Mouse (Mus musculus) CH12.LX (cell line): Measurements from ENCODE around the gene Srsf9. TPM values are rescaled to one million over a fixed set of nuclear protein-coding genes. Genes with fewer than 3 reads are reported as not detected.

Experiments used
- DNase-seq: peaks from one replicate; pipeline ENCODE4 v3.0.0-alpha.2; 2013; ENCODE audit errors: extremely low read depth
- H3K27ac ChIP-seq: 2 replicates; pipeline ENCODE4 v1.5.1; 2012; ENCODE audit warnings: low read depth, mild to moderate bottlenecking, control low read depth, moderate library complexity; ENCODE audit not compliant: insufficient read depth
- H3K27me3 ChIP-seq: replicated peaks from 2 replicates; pipeline ENCODE3; 2012; ENCODE audit warnings: inconsistent platforms
- H3K36me3 ChIP-seq, 2 experiments: replicated peaks in 1 of 2; 2 replicates each; pipeline versions ENCODE3 to v1.6.1; 2012; ENCODE audit warnings: inconsistent platforms in 1 of 2, low read length in 1 of 2, mild to moderate bottlenecking in 1 of 2, mixed read lengths in 1 of 2, moderate library complexity in 1 of 2; ENCODE audit not compliant: control insufficient read depth in 1 of 2, insufficient read depth in 1 of 2
- H3K4me1 ChIP-seq, 2 experiments: 2 replicates each; pipeline ENCODE4 v1.6.1; 2012; ENCODE audit warnings: inconsistent platforms in 1 of 2, moderate library complexity in 1 of 2; ENCODE audit not compliant: insufficient read depth in 2 of 2, control insufficient read depth in 1 of 2
- H3K4me2 ChIP-seq: 2 replicates; pipeline ENCODE4 v1.6.1; 2012; ENCODE audit warnings: low read depth, mild to moderate bottlenecking, control low read depth; ENCODE audit not compliant: poor library complexity, insufficient read depth, severe bottlenecking
- H3K4me3 ChIP-seq, 3 experiments: fragments of 150-350 bp in 1 of 3; sonication (generic) in 1 of 3; replicated peaks in 1 of 3; 2 replicates each; pipeline versions ENCODE3 to v1.5.1; 2011 to 2012; ENCODE audit warnings: low read depth in 2 of 3, low read length in 2 of 3, mild to moderate bottlenecking in 2 of 3, moderate library complexity in 2 of 3, control low read depth in 1 of 3, improper control_type of control experiment in 1 of 3, inconsistent platforms in 1 of 3, mixed read lengths in 1 of 3; ENCODE audit not compliant: poor library complexity in 1 of 3
- H3K79me2 ChIP-seq: replicated peaks from 2 replicates; pipeline ENCODE4 v1.6.1; 2012; ENCODE audit warnings: mild to moderate bottlenecking, moderate library complexity; ENCODE audit not compliant: control insufficient read depth, poor library complexity, insufficient read depth, severe bottlenecking; ENCODE audit errors: extremely low read depth
- H3K9ac ChIP-seq: 2 replicates; pipeline ENCODE4 v1.6.1; 2012; ENCODE audit warnings: low read depth, mild to moderate bottlenecking, control low read depth, moderate library complexity; ENCODE audit not compliant: insufficient read depth
- H3K9me3 ChIP-seq: replicated peaks from 2 replicates; pipeline ENCODE3; 2012; ENCODE audit warnings: low read length, inconsistent platforms, mixed read lengths
- BHLHE40 ChIP-seq: IDR thresholded peaks from 2 replicates; pipeline ENCODE4 v1.6.1; 2011; ENCODE audit warnings: mild to moderate bottlenecking, low read depth, low read length, improper control_type of control experiment
- CHD1 ChIP-seq: IDR thresholded peaks from 2 replicates; pipeline ENCODE4 v1.6.1; 2012; ENCODE audit warnings: low read depth, low read length, improper control_type of control experiment, inconsistent platforms
- CHD2 ChIP-seq: IDR thresholded peaks from 2 replicates; pipeline ENCODE4 v1.6.1; 2011; ENCODE audit warnings: low read length, improper control_type of control experiment
- CTCF ChIP-seq, 2 experiments: IDR thresholded peaks in 1 of 2; conservative IDR thresholded peaks in 1 of 2; 2 replicates each; pipeline ENCODE4 v1.5.1; 2011 to 2012; ENCODE audit warnings: low read depth in 2 of 2, low read length in 2 of 2, improper control_type of control experiment in 1 of 2, inconsistent platforms in 1 of 2, mild to moderate bottlenecking in 1 of 2, moderate library complexity in 1 of 2
- E2F4 ChIP-seq: IDR thresholded peaks from 2 replicates; pipeline ENCODE4 v1.6.1; 2011; ENCODE audit warnings: low read depth, low read length, improper control_type of control experiment; ENCODE audit not compliant: insufficient replicate concordance
- ELF1 ChIP-seq: IDR thresholded peaks from 2 replicates; pipeline ENCODE4 v1.6.1; 2014; ENCODE audit warnings: low read depth, mild to moderate bottlenecking, inconsistent platforms, low read length, improper control_type of control experiment
- EP300 ChIP-seq: IDR thresholded peaks from 2 replicates; pipeline ENCODE4 v1.6.1; 2011; ENCODE audit warnings: low read length, improper control_type of control experiment
- ETS1 ChIP-seq: conservative IDR thresholded peaks from 2 replicates; pipeline ENCODE4 v1.6.1; 2012; ENCODE audit warnings: low read depth, mild to moderate bottlenecking, inconsistent platforms, low read length, improper control_type of control experiment, moderate library complexity
- GABPA ChIP-seq: IDR thresholded peaks from 2 replicates; pipeline ENCODE4 v1.6.1; 2012; ENCODE audit warnings: low read depth, low read length, improper control_type of control experiment, inconsistent platforms; ENCODE audit not compliant: insufficient replicate concordance
- HCFC1 ChIP-seq: IDR thresholded peaks from 2 replicates; pipeline ENCODE4 v1.6.1; 2012; ENCODE audit warnings: low read depth, mild to moderate bottlenecking, inconsistent platforms, low read length, improper control_type of control experiment
- IRF4 ChIP-seq: IDR thresholded peaks from 2 replicates; pipeline ENCODE4 v1.6.1; 2014; ENCODE audit warnings: low read depth, mild to moderate bottlenecking, inconsistent platforms, low read length, improper control_type of control experiment
- JUN ChIP-seq: IDR thresholded peaks from 2 replicates; pipeline ENCODE4 v1.6.1; 2011; ENCODE audit warnings: low read depth, mild to moderate bottlenecking, low read length, improper control_type of control experiment, moderate library complexity; ENCODE audit not compliant: insufficient read depth
- JUND ChIP-seq: conservative IDR thresholded peaks from 2 replicates; pipeline ENCODE4 v1.6.1; 2011; ENCODE audit warnings: low read depth, low read length, improper control_type of control experiment
- KAT2A ChIP-seq: IDR thresholded peaks from 2 replicates; pipeline ENCODE4 v1.6.1; 2012; ENCODE audit warnings: low read length, improper control_type of control experiment, inconsistent platforms; ENCODE audit not compliant: insufficient replicate concordance
- MAFK ChIP-seq: IDR thresholded peaks from 2 replicates; pipeline ENCODE4 v1.6.1; 2011; ENCODE audit warnings: low read length, improper control_type of control experiment; ENCODE audit not compliant: insufficient replicate concordance
- MAX ChIP-seq: IDR thresholded peaks from 2 replicates; pipeline ENCODE4 v1.6.1; 2011; ENCODE audit warnings: low read length, improper control_type of control experiment
- MAZ ChIP-seq: IDR thresholded peaks from 2 replicates; pipeline ENCODE4 v1.6.1; 2012; ENCODE audit warnings: low read depth, mild to moderate bottlenecking, inconsistent platforms, low read length, improper control_type of control experiment, moderate library complexity
- MEF2A ChIP-seq: IDR thresholded peaks from 2 replicates; pipeline ENCODE4 v1.6.1; 2014; ENCODE audit warnings: low read depth, mild to moderate bottlenecking, inconsistent platforms, low read length, improper control_type of control experiment, borderline replicate concordance
- MXI1 ChIP-seq: IDR thresholded peaks from 2 replicates; pipeline ENCODE4 v1.6.1; 2011; ENCODE audit warnings: mild to moderate bottlenecking, low read depth, low read length, improper control_type of control experiment
- MYC ChIP-seq: IDR thresholded peaks from 2 replicates; pipeline ENCODE4 v1.6.1; 2011; ENCODE audit warnings: low read depth, mild to moderate bottlenecking, improper control_type of control experiment, low read length
- NELFE ChIP-seq: IDR thresholded peaks from 2 replicates; pipeline ENCODE4 v1.6.1; 2011; ENCODE audit warnings: low read depth, low read length, improper control_type of control experiment
- NRF1 ChIP-seq: IDR thresholded peaks from 2 replicates; pipeline ENCODE4 v1.6.1; 2014; ENCODE audit warnings: low read depth, mild to moderate bottlenecking, inconsistent platforms, low read length, improper control_type of control experiment, moderate library complexity
- PAX5 ChIP-seq: IDR thresholded peaks from 2 replicates; pipeline ENCODE4 v1.6.1; 2012; ENCODE audit warnings: low read length, inconsistent platforms, mixed read lengths
- POLR2A ChIP-seq: IDR thresholded peaks from 2 replicates; pipeline ENCODE4 v1.6.1; 2011; ENCODE audit warnings: low read depth, mild to moderate bottlenecking, improper control_type of control experiment, low read length
- POLR2AphosphoS2 ChIP-seq: IDR thresholded peaks from 2 replicates; pipeline ENCODE4 v1.6.1; 2011; ENCODE audit warnings: low read depth, low read length, improper control_type of control experiment
- RAD21 ChIP-seq: IDR thresholded peaks from 2 replicates; pipeline ENCODE4 v1.6.1; 2011; ENCODE audit warnings: low read depth, mild to moderate bottlenecking, low read length, improper control_type of control experiment, moderate library complexity
- RCOR1 ChIP-seq: conservative IDR thresholded peaks from 2 replicates; pipeline ENCODE4 v1.6.1; 2012; ENCODE audit warnings: low read depth, mild to moderate bottlenecking, inconsistent platforms, low read length, improper control_type of control experiment
- SIN3A ChIP-seq: IDR thresholded peaks from 2 replicates; pipeline ENCODE4 v1.6.1; 2012; ENCODE audit warnings: low read length, improper control_type of control experiment, inconsistent platforms
- SMC3 ChIP-seq: IDR thresholded peaks from 2 replicates; pipeline ENCODE4 v1.6.1; 2011; ENCODE audit warnings: low read depth, low read length, improper control_type of control experiment
- TBP ChIP-seq: conservative IDR thresholded peaks from 2 replicates; pipeline ENCODE4 v1.6.1; 2011; ENCODE audit warnings: low read depth, low read length, improper control_type of control experiment
- TCF12 ChIP-seq: IDR thresholded peaks from 2 replicates; pipeline ENCODE4 v1.6.1; 2014; ENCODE audit warnings: low read depth, mild to moderate bottlenecking, inconsistent platforms, low read length, improper control_type of control experiment
- UBTF ChIP-seq: IDR thresholded peaks from 2 replicates; pipeline ENCODE4 v1.6.1; 2012; ENCODE audit warnings: low read depth, mild to moderate bottlenecking, inconsistent platforms, low read length, improper control_type of control experiment, moderate library complexity
- USF1 ChIP-seq: IDR thresholded peaks from 2 replicates; pipeline ENCODE4 v1.6.1; 2014; ENCODE audit warnings: low read depth, mild to moderate bottlenecking, inconsistent platforms, low read length, improper control_type of control experiment
- USF2 ChIP-seq: conservative IDR thresholded peaks from 2 replicates; pipeline ENCODE4 v1.6.1; 2011; ENCODE audit warnings: low read depth, low read length, improper control_type of control experiment
- ZC3H11A ChIP-seq: IDR thresholded peaks from 2 replicates; pipeline ENCODE4 v1.6.1; 2012; ENCODE audit warnings: low read depth, mild to moderate bottlenecking, inconsistent platforms, low read length, improper control_type of control experiment
- ZKSCAN1 ChIP-seq: IDR thresholded peaks from 2 replicates; pipeline ENCODE4 v1.6.1; 2012; ENCODE audit warnings: low read depth, inconsistent platforms, low read length, improper control_type of control experiment, borderline replicate concordance
- ZMIZ1 ChIP-seq: IDR thresholded peaks from 2 replicates; pipeline ENCODE4 v1.6.1; 2012; ENCODE audit warnings: low read depth, mild to moderate bottlenecking, inconsistent platforms, low read length, improper control_type of control experiment
- ZNF384 ChIP-seq: IDR thresholded peaks from 2 replicates; pipeline ENCODE4 v1.6.1; 2012; ENCODE audit warnings: low read depth, low read length, improper control_type of control experiment, inconsistent platforms
- dilution Hi-C: fragments of 300-500 bp; cut with MboI; formaldehyde crosslinking; loops from 2 replicates; pipeline ENCODE4 v1.14.3; 2020; ENCODE audit warnings: low sequenced_read_pairs; ENCODE audit not compliant: extremely low pct_unique_long_range_greater_than_20kb, extremely low pct_ligation_motif_present
- in situ Hi-C: fragments of 300-500 bp; cut with MboI; formaldehyde crosslinking; loops from 3 replicates; pipeline ENCODE4 v1.14.3; 2019; ENCODE audit warnings: low sequenced_read_pairs, low pct_ligation_motif_present, low pct_unique_long_range_greater_than_20kb, mixed read lengths
- polyA plus RNA-seq: library from polyadenylated mRNA; unstranded; fragments of >175 nt; gene quantifications from 2 replicates; pipeline ENCODE4 v1.2.1, GENCODE M21; 2012; ENCODE audit warnings: low read depth; ENCODE audit not compliant: insufficient read length
- total RNA-seq, 2 experiments: library from RNA; depleted of rRNA; stranded (reverse); fragments of 300-350 nt in 1 of 2; fragments of >200 nt in 1 of 2; gene quantifications; 2 replicates each; pipeline ENCODE4 v1.2.3; 2012 to 2014

Srsf9 gene
- total and polyA plus RNA-seq, 3 experiments = 73.4 to 130 (median 117) TPM

GRCm38 (mm10) chr5:115300792-115301614 lies 26.0 kb upstream of the Srsf9 start, which contains the start of gene Dynll1:
Gene Dynll1, minus strand, starts transcription at chr5:115300999.
- Histone ChIP-seq H3K79me2 (peaks cover 18% of the 10 kb centered on the region), H3K4me1 (peaks cover 0 to 22% of the 10 kb centered on the region in 2 experiments; a peak in 3 of 4 replicates)
- dilution Hi-C loops = no loop called here

GRCm38 (mm10) chr5:115301615-115302014 lies 25.4 kb upstream of the Srsf9 start:
- TF ChIP-seq POLR2AphosphoS2 (no peak), NRF1 (no peak), SMC3 (no peak), HCFC1 (no peak), UBTF (no peak), CHD2 (no peak), MAX (no peak), MXI1 (no peak), USF2 (no peak), RAD21 (no peak), ZNF384 (no peak), MEF2A (no peak), CTCF (conservative IDR thresholded peaks at IDR 0.05 in 1 of 2, IDR thresholded peaks at IDR 0.05 in 1 of 2; ENCODE audit: low read depth in 2 of 2, low read length in 2 of 2) (no peak), MAZ (no peak)
- Histone ChIP-seq H3K27me3 (no peaks in the 10 kb centered on the region), H3K79me2 (peaks cover 18% of the 10 kb centered on the region), H3K9me3 (peaks cover 3% of the 10 kb centered on the region), H3K4me1 (peaks cover 0 to 22% of the 10 kb centered on the region in 2 experiments; a peak in 3 of 4 replicates), H3K27ac (no peak overlapping the region), H3K9ac (peak overlapping the region; percentile 66; the same call in 1 of the 2 replicates), H3K4me2 (peak overlapping the region; percentile 73), H3K4me3 (peak overlapping the region; percentile 50 to 86 (median 73)), H3K36me3 (peaks cover 15 to 30% of the 10 kb centered on the region in 2 experiments)
- dilution Hi-C loops = no loop called here
- no peak for DNase-seq
- in situ Hi-C loops = loop anchor here (5.0 kb wide), 1 partner anchor 41 kb away; the partner anchor contains the start of genes Gatc and Triap1

More at GRCm38 (mm10) chr5:115300792-115301614, 26.0 kb upstream of the Srsf9 start, which contains the start of gene Dynll1:
- peak within 1 kb of the TSS; percentile 73 for H3K4me2 ChIP-seq
- H3K4me3 ChIP-seq = peak within 1 kb of the TSS; percentile 73 to 86 (median 76)
- H3K27me3 ChIP-seq = no peaks in the 10 kb centered on the region
- TF ChIP-seq RCOR1 (peak; percentile 100), CTCF (conservative IDR thresholded peaks at IDR 0.05 in 1 of 2, IDR thresholded peaks at IDR 0.05 in 1 of 2; ENCODE audit: low read depth in 2 of 2, low read length in 2 of 2) (no peak), TCF12 (peak; percentile 94), USF1 (no peak), HCFC1 (peak; percentile 74), ZNF384 (no peak), CHD1 (no peak), BHLHE40 (peak; percentile 98), JUN (no peak), GABPA (no peak), CHD2 (peak; percentile 91), RAD21 (no peak), NRF1 (peak; percentile 54), PAX5 (no peak), EP300 (no peak), POLR2AphosphoS2 (peak; percentile 91), JUND (no peak), MAZ (peak; percentile 46; the same call in 1 of the 2 replicates), MAFK (peak; percentile 95), ZC3H11A (no peak), KAT2A (0 out of 2 replicates have a peak, but pooled peaks have one; percentile 35), NELFE (peak; percentile 98), ZKSCAN1 (no peak), ETS1 (0 out of 2 replicates have a peak, but pooled peaks have one; percentile 14), TBP (peak; percentile 69), ELF1 (peak; percentile 58), E2F4 (no peak), MEF2A (peak; percentile 56; the same call in 1 of the 2 replicates), UBTF (peak; percentile 41; the same call in 1 of the 2 replicates), POLR2A (peak; percentile 97), IRF4 (0 out of 2 replicates have a peak, but pooled peaks have one; percentile 55), USF2 (no peak), SMC3 (no peak), MYC (peak; percentile 22; the same call in 1 of the 2 replicates), MAX (peak; percentile 89), SIN3A (peak; percentile 97), MXI1 (peak; percentile 100), ZMIZ1 (peak; percentile 95)
- in situ Hi-C loops = loop anchor here (5.0 kb wide), 1 partner anchor 41 kb away; the partner anchor contains the start of genes Gatc and Triap1
- peak within 1 kb of the TSS; percentile 66 for H3K9ac ChIP-seq
- H3K27ac ChIP-seq = peak within 1 kb of the TSS; percentile 62; the same call in 1 of the 2 replicates
- peaks cover 20 to 36% of the 10 kb centered on the region in 2 experiments for H3K36me3 ChIP-seq
- DNase-seq = peak; percentile 97
- H3K9me3 ChIP-seq = peaks cover 3% of the 10 kb centered on the region
